Mouse (Mus musculus): ENCODE results near the gene Tbc1d16. TPM values are rescaled to one million over a fixed set of nuclear protein-coding genes. Genes with fewer than 3 reads are reported as not detected.

Gene Tbc1d16
- 40.6 TPM for polyA plus RNA-seq (2014; fragmentation: Illumina TruSeq; extraction: RNeasy Lipid Tissue Mini Kit (QIAGEN cat#74804); ENCODE audit: low read depth, low replicate concordance)

DNA sequence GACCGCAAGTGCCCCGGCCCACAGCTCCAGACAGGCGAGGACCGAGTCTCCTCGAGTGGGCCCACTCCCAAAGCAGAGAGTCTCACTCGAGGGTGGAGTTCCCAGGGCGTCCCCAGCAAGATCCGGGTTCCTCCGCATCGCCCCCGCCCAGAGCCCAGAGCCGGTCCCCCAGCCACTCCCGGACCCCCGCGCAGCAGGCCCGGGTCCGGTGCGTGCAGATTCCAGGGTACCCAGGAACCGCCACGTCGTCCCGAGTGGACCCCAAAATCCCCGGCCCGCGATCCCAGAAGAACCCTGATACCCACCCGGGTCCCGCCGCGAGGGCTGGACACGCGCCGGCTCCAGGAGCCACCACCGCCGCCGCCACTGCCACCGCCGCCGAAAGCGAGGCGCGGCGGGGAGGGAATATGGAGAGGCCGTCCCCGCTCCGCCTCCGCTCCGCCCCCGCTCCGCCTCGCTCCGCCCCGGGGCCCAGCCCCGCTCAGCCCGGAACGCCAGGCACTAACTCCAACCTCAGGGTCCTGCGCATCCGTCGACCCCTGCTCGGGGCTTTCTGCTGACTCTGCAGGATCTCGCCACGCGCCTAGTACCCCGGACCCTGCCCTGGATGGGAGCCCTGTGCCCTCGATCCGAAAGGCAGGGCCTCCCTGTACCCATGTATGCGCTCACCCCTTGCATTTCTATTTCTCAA lies at the start of gene Tbc1d16, which contains the start of gene Ccdc40:
Gene Tbc1d16 (minus strand): TSS at position 409 of the 691 bp plus-strand sequence.
Gene Ccdc40 (plus strand): TSS at position 482 of the 691 bp plus-strand sequence.

DNA sequence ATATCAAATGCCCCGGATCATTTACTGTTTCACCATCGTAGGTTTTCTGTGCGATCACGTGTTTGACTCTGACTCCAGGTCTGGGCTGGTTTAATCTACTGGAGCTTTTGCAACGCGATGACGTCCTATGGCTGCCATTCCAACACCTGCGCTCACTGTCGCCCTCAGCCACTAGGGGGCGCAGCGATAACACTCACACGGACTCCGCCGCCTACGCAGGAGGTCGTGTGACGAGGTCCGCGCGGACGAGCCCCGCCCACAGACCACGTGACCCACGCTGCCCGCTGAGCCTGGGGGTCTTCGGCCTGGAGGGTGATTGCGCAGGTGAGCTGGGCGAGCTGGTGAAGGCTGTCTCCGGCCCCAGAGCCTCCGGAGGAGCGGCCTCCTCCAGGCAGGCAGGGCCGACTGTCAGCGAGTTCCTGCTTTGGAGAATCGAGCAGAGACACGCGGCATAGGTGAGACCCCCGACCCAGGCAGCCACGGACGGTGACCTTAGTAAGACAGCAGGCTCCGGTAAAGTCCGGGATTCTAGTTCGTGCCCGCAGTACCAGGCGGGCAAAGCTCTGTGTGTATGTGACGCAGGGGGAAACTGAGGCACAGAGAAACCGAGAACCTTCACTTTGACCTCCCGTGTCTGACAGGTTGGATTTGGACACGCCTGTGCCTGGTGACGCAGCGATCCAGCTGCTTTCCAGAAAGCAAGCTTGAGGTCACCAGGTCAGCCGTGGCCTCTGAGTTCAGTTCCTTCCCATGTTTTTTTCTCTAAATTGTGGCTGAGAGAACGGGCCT lies 39.7 kb upstream of the Tbc1d16 start, which contains the start of gene Gaa:
Gene Gaa (plus strand): TSS at position 120 of the 789 bp plus-strand sequence.

Other genes with a start within 250 kb of the Tbc1d16 start
- gene Enpp7, start 240.3 kb downstream of the Tbc1d16 start, polyA plus RNA-seq (2014; fragmentation: Illumina TruSeq; extraction: RNeasy Lipid Tissue Mini Kit (QIAGEN cat#74804); ENCODE audit: low read depth, low replicate concordance): not detected
- 2.5 TPM for gene Cbx2, start 205.5 kb downstream of the Tbc1d16 start, polyA plus RNA-seq (2014; fragmentation: Illumina TruSeq; extraction: RNeasy Lipid Tissue Mini Kit (QIAGEN cat#74804); ENCODE audit: low read depth, low replicate concordance)
- 4.6 TPM for gene Cbx8, start 187.5 kb downstream of the Tbc1d16 start, polyA plus RNA-seq (2014; fragmentation: Illumina TruSeq; extraction: RNeasy Lipid Tissue Mini Kit (QIAGEN cat#74804); ENCODE audit: low read depth, low replicate concordance)
- gene Cbx4, start 142.3 kb downstream of the Tbc1d16 start, polyA plus RNA-seq (2014; fragmentation: Illumina TruSeq; extraction: RNeasy Lipid Tissue Mini Kit (QIAGEN cat#74804); ENCODE audit: low read depth, low replicate concordance): 5.9 TPM
- gene Ccdc40, start 73 bp upstream of the Tbc1d16 start, polyA plus RNA-seq (2014; fragmentation: Illumina TruSeq; extraction: RNeasy Lipid Tissue Mini Kit (QIAGEN cat#74804); ENCODE audit: low read depth, low replicate concordance): 0.16 TPM
- gene Gaa, start 39.4 kb upstream of the Tbc1d16 start, polyA plus RNA-seq (2014; fragmentation: Illumina TruSeq; extraction: RNeasy Lipid Tissue Mini Kit (QIAGEN cat#74804); ENCODE audit: low read depth, low replicate concordance): 115 TPM
- 68.5 TPM for gene Eif4a3, start 71.6 kb upstream of the Tbc1d16 start, polyA plus RNA-seq (2014; fragmentation: Illumina TruSeq; extraction: RNeasy Lipid Tissue Mini Kit (QIAGEN cat#74804); ENCODE audit: low read depth, low replicate concordance)
- gene Card14, start 79.3 kb upstream of the Tbc1d16 start, polyA plus RNA-seq (2014; fragmentation: Illumina TruSeq; extraction: RNeasy Lipid Tissue Mini Kit (QIAGEN cat#74804); ENCODE audit: low read depth, low replicate concordance): 0.13 TPM
- 5.1 TPM for gene Sgsh, start 127.0 kb upstream of the Tbc1d16 start, polyA plus RNA-seq (2014; fragmentation: Illumina TruSeq; extraction: RNeasy Lipid Tissue Mini Kit (QIAGEN cat#74804); ENCODE audit: low read depth, low replicate concordance)
- gene Slc26a11, start 127.1 kb upstream of the Tbc1d16 start, polyA plus RNA-seq (2014; fragmentation: Illumina TruSeq; extraction: RNeasy Lipid Tissue Mini Kit (QIAGEN cat#74804); ENCODE audit: low read depth, low replicate concordance): 3.6 TPM
- gene Rnf213, start 164.6 kb upstream of the Tbc1d16 start, polyA plus RNA-seq (2014; fragmentation: Illumina TruSeq; extraction: RNeasy Lipid Tissue Mini Kit (QIAGEN cat#74804); ENCODE audit: low read depth, low replicate concordance): 25.8 TPM